Mouse (Mus musculus): ENCODE measurements at regions not wholly inside any gene's neighbourhood (a gene's known extent, or its start where the extent isn't known, plus 50 kb on each side); places are given as distances from the start of the nearest gene placed in this dataset.

DNA sequence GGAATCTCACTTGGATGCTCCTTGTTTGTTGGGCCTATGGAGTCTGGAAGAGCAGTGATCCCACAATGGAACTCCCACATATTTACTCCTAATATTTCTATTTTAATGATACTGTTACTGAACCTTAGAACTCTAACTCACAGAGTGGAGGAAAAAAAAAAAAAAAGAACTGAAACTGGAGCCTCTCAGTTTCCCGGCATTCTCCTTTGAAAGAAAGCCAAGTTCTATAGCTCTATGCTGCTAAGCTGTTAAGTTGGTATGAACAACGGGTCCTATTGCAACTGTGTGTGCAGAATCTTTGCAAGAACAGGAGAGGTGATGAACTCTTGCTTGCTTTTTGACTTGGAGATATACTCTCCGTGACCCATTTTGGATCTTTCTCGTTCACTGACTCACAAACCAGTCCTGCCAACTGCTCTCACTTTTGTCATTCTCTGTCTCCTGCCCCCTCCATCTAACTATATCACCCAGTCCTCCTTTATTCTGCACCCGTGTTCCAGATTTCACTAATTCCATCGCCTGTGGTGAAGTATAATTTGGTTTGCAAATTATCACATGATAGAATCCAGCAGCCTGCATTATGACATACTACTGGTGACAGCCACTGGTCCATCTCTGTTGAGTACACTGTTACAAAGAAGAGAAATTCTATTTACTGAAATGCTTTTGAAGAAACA is 92.6 kb upstream of the Ctsc start:
- in situ Hi-C loops (cut with MboI; ENCODE audit: low pct_unique_long_range_greater_than_20kb), result no loop called here
- no peak for TF ChIP-seq CTCF (IDR thresholded peaks at IDR 0.05)
- no peak for ATAC-seq
- no peaks in the 10 kb centered on the region for H3K27me3 ChIP-seq
- ChIA-PET CTCF (interaction anchor here (1.2 kb wide), 1 partner anchor 10 kb away, joined by 3 read pairs; no protein-coding TSS in a partner anchor), POLR2A (interaction anchor here (0.7 kb wide), 1 partner anchor 730 kb away, joined by 3 read pairs; no protein-coding TSS in a partner anchor)
- DNase-seq (ENCODE audit: low read depth, low spot score), result no peak

DNA sequence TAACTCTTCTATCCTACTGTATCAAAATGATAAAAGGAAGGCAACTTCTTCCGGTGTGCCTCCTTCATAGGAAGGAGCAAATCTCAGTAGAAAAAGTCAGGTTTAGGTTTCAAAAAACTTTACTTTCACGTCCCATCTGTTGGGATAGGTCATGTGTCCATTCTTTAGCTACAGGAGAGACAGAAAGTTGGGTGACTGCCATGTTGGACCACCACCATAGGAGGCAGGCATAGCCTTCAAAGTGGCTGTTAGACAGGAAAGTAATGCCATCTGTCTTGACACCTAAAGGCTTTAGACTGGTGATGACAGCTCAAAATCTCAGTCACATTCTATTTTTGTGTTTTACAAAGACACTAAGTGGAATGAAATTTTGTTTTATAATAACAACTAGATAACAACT is 90.3 kb upstream of the Ctsc start:
- ChIA-PET POLR2A (no interaction called here), CTCF (no interaction called here)
- no peaks in the 10 kb centered on the region for H3K27me3 ChIP-seq
- TF ChIP-seq CTCF (IDR thresholded peaks at IDR 0.05), result no peak
- in situ Hi-C loops (cut with MboI; ENCODE audit: low pct_unique_long_range_greater_than_20kb), result no loop called here
- DNase-seq (ENCODE audit: low read depth, low spot score) (no peak), ATAC-seq (no peak)

DNA sequence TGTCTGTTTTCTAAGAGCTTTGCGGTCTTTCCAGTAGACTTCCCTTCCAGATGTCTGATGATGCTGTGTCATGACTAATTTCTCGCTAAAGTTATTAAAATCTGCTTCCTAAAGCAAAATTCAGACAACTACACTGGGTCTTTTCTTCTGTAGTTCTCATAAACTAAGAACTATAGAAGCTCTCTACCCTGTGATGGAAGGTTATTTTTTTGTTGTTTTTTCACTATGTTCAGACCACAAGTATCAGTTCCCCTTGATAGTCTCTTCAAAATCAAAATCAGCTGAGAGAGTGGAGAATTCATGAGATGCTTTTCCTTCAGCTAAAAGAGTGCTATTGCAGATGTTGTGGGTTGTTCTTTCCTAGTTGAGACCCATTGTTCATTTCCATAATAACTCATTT is 85.1 kb upstream of the Ctsc start:
- in situ Hi-C loops (cut with MboI; ENCODE audit: low pct_unique_long_range_greater_than_20kb), result no loop called here
- DNase-seq (ENCODE audit: low read depth, low spot score), result no peak
- ChIA-PET POLR2A (no interaction called here), CTCF (interaction anchor here (1.0 kb wide), 1 partner anchor 12 kb away, joined by 3 read pairs; no protein-coding TSS in a partner anchor)
- no peak for TF ChIP-seq CTCF (IDR thresholded peaks at IDR 0.05)
- ATAC-seq, result no peak
- no peaks in the 10 kb centered on the region for H3K27me3 ChIP-seq

DNA sequence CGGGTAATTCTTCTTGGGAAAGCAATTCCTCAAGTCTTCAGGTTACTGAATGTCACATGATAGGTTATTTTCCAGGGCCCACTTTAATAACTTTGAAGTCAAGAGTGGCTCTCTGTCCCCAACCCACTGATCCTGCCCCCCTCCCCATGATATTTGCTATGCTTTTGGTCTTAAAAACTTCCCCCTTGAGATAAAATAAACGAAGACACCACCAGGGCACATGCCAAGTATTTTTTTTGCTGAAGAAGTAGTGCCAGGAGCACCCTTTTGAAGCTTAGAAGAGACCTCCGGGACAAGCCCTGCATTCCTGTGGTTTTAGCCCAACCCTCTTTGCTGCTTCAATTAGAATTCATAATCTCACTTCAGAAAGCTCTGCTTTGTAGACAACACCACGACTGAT is 78.8 kb upstream of the Ctsc start:
- no peaks in the 10 kb centered on the region for H3K27me3 ChIP-seq
- in situ Hi-C loops (cut with MboI; ENCODE audit: low pct_unique_long_range_greater_than_20kb), result loop anchor here (5.0 kb wide), 1 partner anchor 78 kb away; the partner anchor contains the start of gene Ctsc
- ChIA-PET POLR2A (no interaction called here), CTCF (no interaction called here)
- TF ChIP-seq CTCF (IDR thresholded peaks at IDR 0.05), result no peak
- no peak for DNase-seq (ENCODE audit: low read depth, low spot score)
- ATAC-seq, result peak; percentile 55

DNA sequence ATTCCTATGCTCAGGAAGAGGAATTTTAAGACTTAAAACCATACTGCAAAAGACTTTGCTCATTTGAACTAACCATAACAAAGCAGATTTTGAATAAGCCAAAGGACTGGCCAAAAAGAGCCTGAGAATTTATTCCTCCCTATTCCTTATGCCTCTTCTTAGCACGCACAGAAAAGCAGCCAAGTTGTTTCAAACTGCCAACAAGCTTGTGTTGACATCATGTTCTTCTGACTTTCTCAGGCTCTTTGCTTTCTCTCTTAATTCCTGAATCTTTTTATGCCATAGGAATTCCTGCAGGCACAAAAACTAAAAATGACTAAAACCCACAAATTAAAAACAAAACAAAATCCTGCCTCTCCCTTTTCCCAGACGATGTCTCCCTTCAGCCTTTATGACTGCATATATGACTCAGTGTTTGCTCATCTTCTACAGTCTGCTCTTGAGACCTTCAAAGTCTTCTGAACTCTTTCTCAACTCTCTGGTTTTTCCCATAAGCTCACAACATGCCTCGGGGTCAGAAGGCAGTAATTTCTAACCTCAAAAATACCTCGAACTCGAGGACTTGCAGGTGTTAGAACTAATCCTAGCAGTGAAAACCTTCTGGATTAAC is 77.9 kb upstream of the Ctsc start:
- ATAC-seq (peak; percentile 94), DNase-seq (ENCODE audit: low read depth, low spot score) (peak; percentile 85)
- ChIA-PET POLR2A (no interaction called here), CTCF (no interaction called here)
- in situ Hi-C loops (cut with MboI; ENCODE audit: low pct_unique_long_range_greater_than_20kb), result loop anchor here (5.0 to 25.0 kb wide), 2 partner anchors 77 to 337 kb away; partner anchors contain the start of gene Ctsc
- no peak for TF ChIP-seq CTCF (IDR thresholded peaks at IDR 0.05)
- no peaks in the 10 kb centered on the region for H3K27me3 ChIP-seq

DNA sequence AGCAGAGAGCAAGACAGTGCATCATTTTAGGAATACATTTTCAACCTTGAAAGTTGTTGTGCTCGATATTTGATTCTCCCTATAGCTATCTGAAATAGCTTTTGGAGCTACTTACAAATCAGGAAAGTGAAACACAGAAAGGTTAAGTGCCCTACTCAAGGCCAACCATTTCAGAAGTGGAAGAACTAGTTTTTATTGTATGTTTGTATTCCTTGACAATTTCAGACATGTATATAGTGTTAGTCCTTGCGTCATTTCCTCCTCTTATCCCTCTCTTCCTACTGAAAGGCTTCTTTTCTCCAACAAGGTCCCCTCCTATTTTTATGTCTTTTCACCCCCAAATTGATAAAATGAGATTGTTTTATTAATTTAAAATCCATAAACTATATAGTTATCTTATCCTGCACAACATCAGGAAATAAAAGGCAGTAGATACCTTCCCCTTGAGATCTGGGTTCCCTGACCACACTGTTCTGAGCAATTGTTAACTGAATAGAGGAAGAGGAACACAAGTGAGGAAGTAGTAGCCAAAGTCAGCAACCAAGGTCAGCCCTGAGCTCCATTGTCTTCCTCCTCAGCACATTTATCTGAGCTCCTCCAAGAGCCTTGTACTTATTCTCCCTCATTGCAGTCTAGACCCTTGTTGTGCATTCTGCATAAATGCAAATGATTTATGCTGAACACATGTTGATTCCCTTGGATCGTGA is 76.1 kb upstream of the Ctsc start:
- no peaks in the 10 kb centered on the region for H3K27me3 ChIP-seq
- in situ Hi-C loops (cut with MboI; ENCODE audit: low pct_unique_long_range_greater_than_20kb), result loop anchor here (25.0 kb wide), 1 partner anchor 335 kb away; no protein-coding TSS in a partner anchor
- DNase-seq (ENCODE audit: low read depth, low spot score), result no peak
- TF ChIP-seq CTCF (IDR thresholded peaks at IDR 0.05), result no peak
- no peak for ATAC-seq
- ChIA-PET CTCF (interaction anchor here (0.7 kb wide), 1 partner anchor 1075 kb away, joined by 3 read pairs; no protein-coding TSS in a partner anchor), POLR2A (interaction anchor here (0.7 kb wide), 2 partner anchors 10 to 296 kb away, joined by 3 to 4 read pairs; no protein-coding TSS in a partner anchor)

DNA sequence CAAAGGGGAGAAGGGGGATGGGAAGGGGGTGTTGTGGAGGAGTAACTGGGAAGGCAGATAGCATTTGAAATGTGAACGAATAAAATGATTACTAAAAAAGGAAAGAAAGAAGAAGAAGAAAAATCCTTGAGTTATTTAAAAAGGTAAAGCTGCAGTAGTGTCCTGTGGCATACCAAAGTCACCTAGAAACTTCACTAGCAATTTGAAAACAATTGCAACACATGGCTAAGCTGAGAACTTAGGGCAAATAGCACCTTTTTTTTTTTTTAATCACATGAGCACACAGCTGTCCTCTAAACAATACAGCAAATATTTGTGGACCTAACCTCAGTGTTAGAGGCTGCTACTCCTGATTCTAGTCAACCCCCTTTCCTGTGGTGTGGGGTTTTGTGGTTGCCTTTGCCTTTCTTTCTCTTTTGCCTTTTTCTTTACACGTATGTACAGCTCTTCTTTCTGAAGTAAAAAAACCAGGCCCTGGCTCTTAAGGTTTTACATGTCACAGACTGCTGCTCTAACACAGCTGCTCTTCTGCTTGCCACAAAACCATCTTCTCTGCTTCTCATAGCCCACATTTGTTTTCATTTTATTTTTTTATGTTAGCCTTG is 71.6 kb upstream of the Ctsc start:
- in situ Hi-C loops (cut with MboI; ENCODE audit: low pct_unique_long_range_greater_than_20kb), result loop anchor here (25.0 kb wide), 1 partner anchor 331 kb away; no protein-coding TSS in a partner anchor
- no peak for ATAC-seq
- CTCF ChIA-PET, result no interaction called here

DNA sequence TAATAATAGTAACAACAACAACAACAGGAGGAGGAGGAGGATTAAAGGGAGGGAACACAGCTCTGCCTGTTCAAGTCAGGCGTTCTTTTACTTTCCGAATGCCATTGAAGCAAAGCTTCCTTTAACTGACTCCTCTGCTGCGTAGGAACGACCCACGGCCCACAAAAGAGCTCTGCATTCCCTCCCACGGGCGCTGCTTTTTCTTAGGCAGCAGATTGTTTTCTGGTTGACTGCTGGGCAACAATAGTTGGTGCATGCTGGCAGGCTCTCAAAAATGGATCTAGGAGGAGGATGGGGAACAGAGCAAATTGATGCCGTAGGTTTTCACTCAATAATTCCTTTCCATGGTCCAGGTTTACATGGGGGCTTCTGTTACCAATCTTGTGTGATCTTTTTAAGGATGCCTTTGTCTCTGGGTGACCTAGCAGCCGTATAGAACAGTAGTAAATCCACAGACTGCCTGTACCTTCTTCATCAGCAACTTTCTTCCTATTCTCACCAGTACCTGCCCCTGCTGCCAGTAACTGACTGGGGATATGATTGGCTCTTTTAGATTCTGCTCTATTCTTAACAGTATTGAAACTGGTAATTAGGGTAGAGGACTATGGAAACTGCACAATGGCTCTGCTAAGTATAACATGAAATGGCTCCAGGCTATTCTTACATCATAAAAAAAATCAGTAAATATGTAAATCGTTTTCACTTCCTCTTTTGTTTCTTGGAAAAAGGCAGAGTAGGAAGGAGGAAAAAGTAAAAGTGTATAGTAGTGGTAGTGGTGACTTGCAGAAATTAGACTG is 70.8 kb upstream of the Ctsc start:
- ChIA-PET CTCF (no interaction called here), POLR2A (no interaction called here)
- in situ Hi-C loops (cut with MboI; ENCODE audit: low pct_unique_long_range_greater_than_20kb), result loop anchor here (25.0 kb wide), 1 partner anchor 330 kb away; no protein-coding TSS in a partner anchor
- TF ChIP-seq CTCF (IDR thresholded peaks at IDR 0.05), result no peak
- DNase-seq (ENCODE audit: low read depth, low spot score), result no peak
- no peaks in the 10 kb centered on the region for H3K27me3 ChIP-seq
- no peak for ATAC-seq

More for the DNA sequence above, 71.6 kb upstream of the Ctsc start:
- DNase-seq (ENCODE audit: low read depth, low spot score), result no peak
- no peaks in the 10 kb centered on the region for H3K27me3 ChIP-seq
- no peak for TF ChIP-seq CTCF (IDR thresholded peaks at IDR 0.05)
- POLR2A ChIA-PET, result no interaction called here

DNA sequence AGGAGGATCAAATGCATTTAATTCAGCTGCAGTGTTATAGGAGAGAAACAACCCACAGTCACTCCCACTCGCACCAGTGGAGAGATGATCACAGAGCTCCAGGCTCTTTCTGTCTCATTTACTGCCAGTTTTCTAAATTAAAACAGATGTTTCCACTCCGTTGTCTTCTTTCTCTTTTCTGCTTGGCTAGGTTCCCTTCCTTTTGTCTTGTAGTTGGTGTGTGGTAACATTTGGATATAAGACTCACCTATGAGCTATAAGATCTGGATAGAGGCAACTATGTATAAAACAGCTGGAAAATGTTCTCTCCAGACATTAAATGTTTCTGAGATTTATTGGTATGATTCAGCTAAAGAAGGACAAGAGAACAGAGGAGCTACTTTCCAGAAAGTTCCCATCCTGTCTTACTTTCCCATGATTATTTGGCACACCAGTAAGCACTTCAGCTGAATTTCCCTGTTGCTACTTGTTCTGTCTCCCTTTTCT is 63.1 kb upstream of the Ctsc start:
- CTCF ChIA-PET, result interaction anchor here (0.7 to 1.5 kb wide), 2 partner anchors 15 to 30 kb away, joined by 3 to 4 read pairs; no protein-coding TSS in a partner anchor
- in situ Hi-C loops (cut with MboI; ENCODE audit: low pct_unique_long_range_greater_than_20kb), result loop anchor here (25.0 kb wide), 1 partner anchor 323 kb away; no protein-coding TSS in a partner anchor
- POLR2A ChIA-PET, result no interaction called here
- no peak for TF ChIP-seq CTCF (IDR thresholded peaks at IDR 0.05)
- DNase-seq (ENCODE audit: low read depth, low spot score) (no peak), ATAC-seq (no peak)
- H3K27me3 ChIP-seq, result no peaks in the 10 kb centered on the region
